Mouse (Mus musculus): ENCODE results near the gene Utp11. TPM values are rescaled to one million over a fixed set of nuclear protein-coding genes. Genes with fewer than 3 reads are reported as not detected.

Utp11 gene
- 26.3 TPM for polyA plus RNA-seq (2014; fragmentation: Illumina TruSeq; extraction: RNeasy Lipid Tissue Mini Kit (QIAGEN cat#74804); ENCODE audit: insufficient read depth, low read depth, low replicate concordance)

DNA sequence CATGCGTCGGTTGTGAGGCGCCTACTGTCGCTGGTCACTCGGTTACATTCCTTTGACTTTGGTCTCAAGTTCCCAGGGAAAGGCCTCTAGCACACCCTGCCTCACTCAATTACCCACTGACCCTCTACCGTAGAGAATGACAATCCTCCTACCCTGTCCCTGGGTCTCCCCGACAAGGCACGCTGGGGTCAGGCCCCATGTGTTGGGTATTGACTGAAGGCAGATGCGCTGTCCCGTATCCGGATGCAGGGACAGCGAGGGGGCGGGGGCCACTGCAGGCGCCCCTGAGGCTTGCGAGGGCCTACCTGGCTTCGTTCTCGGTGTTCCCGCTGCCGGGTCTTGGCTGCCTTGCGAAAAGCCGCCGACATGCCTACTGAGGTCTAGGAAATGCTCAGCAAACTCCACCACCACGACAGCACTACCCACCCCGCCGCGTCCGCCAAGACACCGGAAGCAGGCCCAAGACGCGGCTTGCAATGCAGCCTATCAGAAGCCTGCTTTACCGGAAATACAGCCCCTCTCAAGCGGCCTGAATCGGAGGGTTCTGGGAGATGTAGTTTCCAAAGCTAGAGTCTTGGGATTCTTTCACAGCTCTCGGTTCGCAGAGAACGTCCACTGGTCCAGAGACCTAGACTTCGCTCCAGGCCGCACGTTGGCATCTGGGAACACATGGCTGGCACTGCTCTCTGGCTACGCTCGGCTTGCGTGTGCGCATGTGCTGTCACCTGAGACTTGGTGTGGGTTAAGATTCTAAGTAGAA lies at the start of gene Utp11:
Gene Utp11, minus strand, starts transcription at position 466 of the 760 bp plus-strand sequence.

GRCm38 (mm10) chr4:124741376-124742343 lies 48.3 kb upstream of the Utp11 start, which contains the start of gene Inpp5b:
TSS of gene Inpp5b (plus strand) at chr4:124741850.

GRCm38 (mm10) chr4:124714545-124715481 lies 21.4 kb upstream of the Utp11 start, which contains the start of gene Sf3a3:
TSS of gene Sf3a3 (plus strand) at chr4:124714776.

GRCm38 (mm10) chr4:124700248-124700971 lies 7.0 kb upstream of the Utp11 start, which contains the start of gene Fhl3:
TSS of gene Fhl3 (plus strand) at chr4:124700701.

DNA sequence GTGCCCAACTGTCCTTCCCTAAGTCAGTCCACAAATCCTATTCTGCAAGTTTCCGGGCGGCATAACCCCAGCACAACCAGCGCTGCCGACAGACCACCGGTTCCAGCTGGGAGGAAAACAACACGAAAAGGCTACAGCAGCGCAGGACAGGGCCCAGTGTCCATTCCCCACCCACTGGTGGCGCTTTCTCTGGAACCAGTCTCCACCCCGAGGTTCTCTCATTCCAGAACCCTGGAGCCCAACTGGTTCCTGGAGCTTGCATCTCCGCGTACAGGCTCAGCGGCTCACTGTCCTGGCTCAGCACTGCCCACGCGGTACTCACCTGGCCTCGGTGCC lies 36.9 kb downstream of the Utp11 start, which contains the start of gene Pou3f1:
Gene Pou3f1, plus strand, starts transcription at position 290 of the 336 bp plus-strand sequence.

Other genes with a start within 250 kb of the Utp11 start
- gene 3100002H09Rik, start 82.8 kb downstream of the Utp11 start, polyA plus RNA-seq (2014; fragmentation: Illumina TruSeq; extraction: RNeasy Lipid Tissue Mini Kit (QIAGEN cat#74804); ENCODE audit: insufficient read depth, low read depth, low replicate concordance) = not detected
- gene Pou3f1, start 36.8 kb downstream of the Utp11 start, polyA plus RNA-seq (2014; fragmentation: Illumina TruSeq; extraction: RNeasy Lipid Tissue Mini Kit (QIAGEN cat#74804); ENCODE audit: insufficient read depth, low read depth, low replicate concordance) = not detected
- 3.3 TPM for gene Fhl3, start 7.1 kb upstream of the Utp11 start, polyA plus RNA-seq (2014; fragmentation: Illumina TruSeq; extraction: RNeasy Lipid Tissue Mini Kit (QIAGEN cat#74804); ENCODE audit: insufficient read depth, low read depth, low replicate concordance)
- 29.9 TPM for gene Sf3a3, start 21.2 kb upstream of the Utp11 start, polyA plus RNA-seq (2014; fragmentation: Illumina TruSeq; extraction: RNeasy Lipid Tissue Mini Kit (QIAGEN cat#74804); ENCODE audit: insufficient read depth, low read depth, low replicate concordance)
- 33.4 TPM for gene Inpp5b, start 48.2 kb upstream of the Utp11 start, polyA plus RNA-seq (2014; fragmentation: Illumina TruSeq; extraction: RNeasy Lipid Tissue Mini Kit (QIAGEN cat#74804); ENCODE audit: insufficient read depth, low read depth, low replicate concordance)
- 6.6 TPM for gene Mtf1, start 108.5 kb upstream of the Utp11 start, polyA plus RNA-seq (2014; fragmentation: Illumina TruSeq; extraction: RNeasy Lipid Tissue Mini Kit (QIAGEN cat#74804); ENCODE audit: insufficient read depth, low read depth, low replicate concordance)
- gene Yrdc, start 157.1 kb upstream of the Utp11 start, polyA plus RNA-seq (2014; fragmentation: Illumina TruSeq; extraction: RNeasy Lipid Tissue Mini Kit (QIAGEN cat#74804); ENCODE audit: insufficient read depth, low read depth, low replicate concordance) = 28.4 TPM
- 29.6 TPM for gene 1110065P20Rik, start 157.6 kb upstream of the Utp11 start, polyA plus RNA-seq (2014; fragmentation: Illumina TruSeq; extraction: RNeasy Lipid Tissue Mini Kit (QIAGEN cat#74804); ENCODE audit: insufficient read depth, low read depth, low replicate concordance)
- gene Maneal, start 168.6 kb upstream of the Utp11 start, polyA plus RNA-seq (2014; fragmentation: Illumina TruSeq; extraction: RNeasy Lipid Tissue Mini Kit (QIAGEN cat#74804); ENCODE audit: insufficient read depth, low read depth, low replicate concordance) = 0.08 TPM
- gene Epha10, start 187.3 kb upstream of the Utp11 start, polyA plus RNA-seq (2014; fragmentation: Illumina TruSeq; extraction: RNeasy Lipid Tissue Mini Kit (QIAGEN cat#74804); ENCODE audit: insufficient read depth, low read depth, low replicate concordance) = not detected
- gene 9930104L06Rik, start 243.4 kb upstream of the Utp11 start, polyA plus RNA-seq (2014; fragmentation: Illumina TruSeq; extraction: RNeasy Lipid Tissue Mini Kit (QIAGEN cat#74804); ENCODE audit: insufficient read depth, low read depth, low replicate concordance) = 6.6 TPM
- gene Cdca8, start 245.7 kb upstream of the Utp11 start, polyA plus RNA-seq (2014; fragmentation: Illumina TruSeq; extraction: RNeasy Lipid Tissue Mini Kit (QIAGEN cat#74804); ENCODE audit: insufficient read depth, low read depth, low replicate concordance) = 1.6 TPM

Measured in lung, adult 10 weeks (tissue).